Mouse (Mus musculus) bone marrow, adult 2 months (tissue): ENCODE results near the gene Prtg.

Experiments used
- CTCF ChIP-seq: fragments of 200-500 bp; IDR thresholded peaks from 2 replicates; pipeline ENCODE4 v1.5.1; 2011; ENCODE audit warnings: low read length, control low read depth; ENCODE audit not compliant: control insufficient read depth, insufficient read depth
- POLR2A ChIP-seq: fragments of 200-500 bp; IDR thresholded peaks from 2 replicates; pipeline ENCODE4 v1.6.1; 2011; ENCODE audit warnings: low read depth, mild to moderate bottlenecking, control low read depth, low read length, borderline replicate concordance; ENCODE audit not compliant: control insufficient read depth

- no peak for TF ChIP-seq CTCF
- no peak for TF ChIP-seq POLR2A
These were observed 83.9 kb downstream of the Prtg start for GRCm38 (mm10) chr9:72890499-72891085.
